Mouse (Mus musculus) midbrain, embryonic 11.5 days (tissue): ENCODE data around the gene Masp1. TPM values are rescaled to one million over a fixed set of nuclear protein-coding genes. Genes with fewer than 3 reads are reported as not detected.

ENCODE experiments used
- ATAC-seq: fragments of 200-750 bp; cut with Nextera tagmentation; 2 replicates; pipeline ENCODE4 v1.8.0; 2017; ENCODE audit warnings: moderate TSS enrichment, moderate library complexity; ENCODE audit not compliant: low FRiP score
- DNase-seq: peaks from one replicate; pipeline ENCODE4 v3.0.0; 2015; ENCODE audit warnings: low spot score; ENCODE audit errors: missing footprints
- H3K27ac ChIP-seq: fragments of 300-500 bp; sonication (generic); 2 replicates; pipeline ENCODE4 v1.5.1; 2014; ENCODE audit warnings: low read depth, low read length
- H3K27me3 ChIP-seq: fragments of 300-500 bp; sonication (generic); 2 replicates; pipeline ENCODE4 v1.6.1; 2014; ENCODE audit warnings: mild to moderate bottlenecking, low read length, moderate library complexity, mixed read lengths; ENCODE audit not compliant: control insufficient read depth, insufficient read depth
- H3K36me3 ChIP-seq: fragments of 300-500 bp; sonication (generic); 2 replicates; pipeline ENCODE4 v1.6.1; 2014; ENCODE audit warnings: mild to moderate bottlenecking, low read length, moderate library complexity, mixed read lengths; ENCODE audit not compliant: control insufficient read depth, insufficient read depth
- H3K4me1 ChIP-seq: fragments of 300-500 bp; sonication (generic); 2 replicates; pipeline ENCODE4 v1.6.1; 2014; ENCODE audit warnings: low read length; ENCODE audit not compliant: control insufficient read depth, insufficient read depth
- H3K4me2 ChIP-seq: fragments of 300-500 bp; sonication (generic); 2 replicates; pipeline ENCODE4 v1.6.1; 2014; ENCODE audit warnings: mild to moderate bottlenecking, moderate library complexity
- H3K4me3 ChIP-seq: fragments of 300-500 bp; sonication (generic); 2 replicates; pipeline ENCODE4 v1.5.1; 2014; ENCODE audit warnings: low read depth, low read length
- H3K9ac ChIP-seq: fragments of 300-500 bp; sonication (generic); 2 replicates; pipeline ENCODE4 v1.6.1; 2014; ENCODE audit warnings: low read length
- H3K9me3 ChIP-seq: fragments of 300-500 bp; sonication (generic); 2 replicates; pipeline ENCODE4 v1.6.1; 2016; ENCODE audit warnings: low read length; ENCODE audit not compliant: control insufficient read depth
- WGBS: fragments of 180-500 bp; shearing (Covaris S2); extraction: QIAGEN DNeasy Blood & Tissue Kit; methylation state at CpG from one replicate; pipeline ENCODE4 v1.1.7; 2014; 5-methylcytosine and 5-hydroxymethylcytosine counted together
- polyA plus RNA-seq: library from polyadenylated mRNA; unstranded; fragments of >200 nt; fragmentation: Nextera tagmentation; extraction: Ambion mirVana; gene quantifications from 2 replicates; pipeline ENCODE4 v1.2.1, GENCODE M21; 2014

Masp1 gene
- polyA plus RNA-seq, 1 experiment from 2014 or later, result 19.0 TPM

DNA sequence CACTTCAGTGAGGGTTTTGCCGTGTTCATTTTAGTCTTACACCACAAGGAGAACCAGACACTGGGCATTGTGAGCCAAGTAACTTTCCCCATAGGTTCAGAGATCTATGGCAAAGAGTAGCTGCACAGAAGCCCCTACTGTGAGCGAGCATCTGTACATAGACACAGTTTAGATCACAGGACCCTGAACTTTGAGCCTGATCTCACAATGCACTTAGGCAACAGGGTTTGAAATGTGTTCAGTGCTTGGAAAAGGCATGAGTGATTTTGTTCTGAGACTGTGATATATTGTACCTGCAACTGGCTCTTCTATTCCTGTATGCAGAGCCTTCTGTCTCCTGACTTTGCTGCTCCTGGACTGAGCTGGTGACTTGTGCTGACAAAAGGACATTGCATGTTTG, 19.3 kb downstream of the Masp1 start:
- Histone ChIP-seq H3K9ac (no peak overlapping the region), H3K27ac (no peak overlapping the region), H3K36me3 (no peaks in the 10 kb centered on the region), H3K4me3 (no peak overlapping the region), H3K27me3 (no peaks in the 10 kb centered on the region), H3K4me1 (peaks cover 27% of the 10 kb centered on the region), H3K4me2 (no peak overlapping the region), H3K9me3 (no peaks in the 10 kb centered on the region)
- WGBS, result 81% methylated on average over 2 of the region's 2 CpGs
- ATAC-seq, result no peak
- DNase-seq, result peak; percentile 75

- no peaks in the 10 kb centered on the region for H3K36me3 ChIP-seq
- no peak overlapping the region for H3K4me2 ChIP-seq
- no peaks in the 10 kb centered on the region for H3K9me3 ChIP-seq
- 88% methylated on average over 5 of the region's 5 CpGs for WGBS
- ATAC-seq (no peak), DNase-seq (peak; percentile 77)
- no peak overlapping the region for H3K27ac ChIP-seq
- no peak overlapping the region for H3K4me3 ChIP-seq
- peaks cover 20% of the 10 kb centered on the region for H3K4me1 ChIP-seq
- H3K27me3 ChIP-seq, result no peaks in the 10 kb centered on the region
- no peak overlapping the region for H3K9ac ChIP-seq
Measured at GRCm38 (mm10) chr16:23500558-23500957, 20.1 kb downstream of the Masp1 start.

- no peaks in the 10 kb centered on the region for H3K9me3 ChIP-seq
- WGBS, result 85% methylated on average over 7 of the region's 7 CpGs
- no peak overlapping the region for H3K9ac ChIP-seq
- H3K27ac ChIP-seq, result no peak overlapping the region
- H3K4me2 ChIP-seq, result no peak overlapping the region
- H3K36me3 ChIP-seq, result no peaks in the 10 kb centered on the region
- ATAC-seq (no peak), DNase-seq (peak; percentile 79)
- H3K4me3 ChIP-seq, result no peak overlapping the region
- peaks cover 4% of the 10 kb centered on the region for H3K4me1 ChIP-seq
- no peaks in the 10 kb centered on the region for H3K27me3 ChIP-seq
Measured at GRCm38 (mm10) chr16:23498691-23499131, 21.9 kb downstream of the Masp1 start.

- Histone ChIP-seq H3K36me3 (no peaks in the 10 kb centered on the region), H3K4me1 (no peaks in the 10 kb centered on the region), H3K9ac (no peak overlapping the region), H3K9me3 (no peaks in the 10 kb centered on the region), H3K4me2 (no peak overlapping the region), H3K27ac (no peak overlapping the region), H3K27me3 (no peaks in the 10 kb centered on the region), H3K4me3 (no peak overlapping the region)
- no peak for ATAC-seq
- WGBS, result 77% methylated on average over 1 of the region's 1 CpGs
- DNase-seq, result peak; percentile 57
Measured at GRCm38 (mm10) chr16:23497881-23498280, 22.7 kb downstream of the Masp1 start.

- Histone ChIP-seq H3K4me1 (no peaks in the 10 kb centered on the region), H3K4me2 (no peak overlapping the region), H3K27me3 (no peaks in the 10 kb centered on the region), H3K36me3 (no peaks in the 10 kb centered on the region), H3K9me3 (no peaks in the 10 kb centered on the region), H3K4me3 (no peak overlapping the region), H3K9ac (no peak overlapping the region), H3K27ac (no peak overlapping the region)
- ATAC-seq (no peak), DNase-seq (peak; percentile 85)
- 26% methylated on average over 3 of the region's 3 CpGs for WGBS
Measured at GRCm38 (mm10) chr16:23497440-23497839, 23.2 kb downstream of the Masp1 start.

- no peaks in the 10 kb centered on the region for H3K4me1 ChIP-seq
- 79% methylated on average over 8 of the region's 8 CpGs for WGBS
Measured at GRCm38 (mm10) chr16:23496245-23496924, 24.2 kb downstream of the Masp1 start.

GRCm38 (mm10) chr16:23492783-23493182, 27.8 kb downstream of the Masp1 start:
- Histone ChIP-seq H3K4me3 (no peak overlapping the region), H3K4me1 (no peaks in the 10 kb centered on the region), H3K9me3 (no peaks in the 10 kb centered on the region), H3K36me3 (no peaks in the 10 kb centered on the region), H3K27me3 (no peaks in the 10 kb centered on the region), H3K27ac (no peak overlapping the region), H3K4me2 (no peak overlapping the region), H3K9ac (no peak overlapping the region)
- DNase-seq (peak; percentile 69), ATAC-seq (no peak)
- 74% methylated on average over 4 of the region's 4 CpGs for WGBS

More at GRCm38 (mm10) chr16:23496245-23496924, 24.2 kb downstream of the Masp1 start:
- Histone ChIP-seq H3K4me3 (no peak overlapping the region), H3K9me3 (no peaks in the 10 kb centered on the region), H3K27ac (no peak overlapping the region), H3K4me2 (no peak overlapping the region), H3K27me3 (no peaks in the 10 kb centered on the region), H3K36me3 (no peaks in the 10 kb centered on the region), H3K9ac (no peak overlapping the region)
- ATAC-seq (no peak), DNase-seq (peak; percentile 57)

DNA sequence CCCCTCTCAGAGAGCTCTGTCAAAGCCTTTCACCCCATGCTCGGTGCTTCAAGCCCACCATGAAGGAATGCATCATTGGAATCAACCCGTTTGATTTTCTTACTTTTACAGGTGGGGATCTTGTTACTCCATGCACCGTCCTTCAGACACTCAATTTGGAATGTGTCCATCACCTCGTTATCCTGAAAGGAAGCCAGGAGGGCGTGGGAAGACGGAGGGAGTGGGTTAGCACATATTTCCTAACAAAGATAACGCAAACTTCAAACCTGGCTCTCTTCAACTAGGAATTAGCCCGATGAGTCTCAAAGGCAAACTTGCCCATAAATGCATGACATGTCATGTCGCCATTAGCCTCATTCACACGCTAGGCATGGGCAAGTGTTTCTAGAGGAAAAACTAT, 37.3 kb downstream of the Masp1 start:
- no peaks in the 10 kb centered on the region for H3K36me3 ChIP-seq
- H3K4me1 ChIP-seq, result peaks cover 2% of the 10 kb centered on the region; the same call in 1 of the 2 replicates
- H3K4me2 ChIP-seq, result no peak overlapping the region
- H3K4me3 ChIP-seq, result no peak overlapping the region
- no peak overlapping the region for H3K27ac ChIP-seq
- peak; percentile 73 for DNase-seq
- no peaks in the 10 kb centered on the region for H3K27me3 ChIP-seq
- 91% methylated on average over 10 of the region's 10 CpGs for WGBS
- H3K9ac ChIP-seq, result no peak overlapping the region
- no peak for ATAC-seq
- H3K9me3 ChIP-seq, result no peaks in the 10 kb centered on the region

DNA sequence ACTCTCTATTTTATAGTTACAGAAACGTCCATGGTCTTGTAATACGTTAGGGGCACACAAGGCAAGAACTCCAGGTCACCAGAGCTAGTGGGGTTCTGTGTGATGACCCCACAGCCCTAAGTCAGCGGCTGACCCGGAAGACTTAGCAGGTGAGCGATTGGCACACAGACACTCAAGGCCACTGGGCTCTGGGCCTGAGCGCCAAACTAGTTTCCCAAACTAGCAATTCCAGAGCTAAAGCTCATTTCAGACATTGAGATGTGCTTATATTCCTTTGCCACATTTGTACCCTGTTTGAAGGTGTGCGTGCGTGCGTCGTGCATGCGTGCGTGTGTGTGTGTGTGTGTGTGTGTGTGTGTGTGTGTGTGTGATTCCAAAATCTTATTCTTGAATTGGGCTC, 37.8 kb downstream of the Masp1 start:
- Histone ChIP-seq H3K9me3 (no peaks in the 10 kb centered on the region), H3K27me3 (no peaks in the 10 kb centered on the region), H3K27ac (no peak overlapping the region), H3K36me3 (no peaks in the 10 kb centered on the region), H3K4me1 (peaks cover 2% of the 10 kb centered on the region; the same call in 1 of the 2 replicates), H3K4me2 (no peak overlapping the region), H3K9ac (no peak overlapping the region), H3K4me3 (no peak overlapping the region)
- DNase-seq, result peak; percentile 65
- no peak for ATAC-seq
- 95% methylated on average over 12 of the region's 12 CpGs for WGBS
